Mouse (Mus musculus) stomach, postnatal 0 days (tissue): ENCODE results near the gene Ipo13. TPM values are rescaled to one million over a fixed set of nuclear protein-coding genes. Genes with fewer than 3 reads are reported as not detected.

Experiments
- ATAC-seq: fragments of 200-750 bp; cut with Nextera tagmentation; 2 replicates; pipeline ENCODE4 v1.8.0; 2017; ENCODE audit not compliant: low FRiP score, low TSS enrichment
- DNase-seq: peaks from one replicate; pipeline ENCODE4 v3.0.0-alpha.2; 2016; ENCODE audit warnings: low spot score
- H3K27ac ChIP-seq: fragments of 300-500 bp; sonication (generic); replicated peaks from 2 replicates; pipeline ENCODE4 v1.5.1; 2014; ENCODE audit warnings: mild to moderate bottlenecking, control low read depth
- H3K27me3 ChIP-seq: fragments of 300-500 bp; sonication (generic); 2 replicates; pipeline ENCODE4 v1.6.1; 2014; ENCODE audit warnings: low read length; ENCODE audit not compliant: control insufficient read depth, insufficient read depth
- H3K36me3 ChIP-seq: fragments of 300-500 bp; sonication (generic); 2 replicates; pipeline ENCODE4 v1.6.1; 2014; ENCODE audit warnings: low read length, mixed read lengths; ENCODE audit not compliant: control insufficient read depth, insufficient read depth
- H3K4me1 ChIP-seq: fragments of 300-500 bp; sonication (generic); replicated peaks from 2 replicates; pipeline ENCODE4 v1.6.1; 2014; ENCODE audit warnings: antibody characterized with exemption; ENCODE audit not compliant: control insufficient read depth, insufficient read depth
- H3K4me2 ChIP-seq: fragments of 300-500 bp; sonication (generic); replicated peaks from 2 replicates; pipeline ENCODE4 v1.6.1; 2014; ENCODE audit warnings: low read depth, mild to moderate bottlenecking, control low read depth, moderate library complexity
- H3K4me3 ChIP-seq: fragments of 300-500 bp; sonication (generic); 2 replicates; pipeline ENCODE4 v1.5.1; 2014; ENCODE audit warnings: low read depth, low read length, control low read depth
- H3K9ac ChIP-seq: fragments of 300-500 bp; sonication (generic); 2 replicates; pipeline ENCODE4 v1.6.1; 2014; ENCODE audit warnings: mild to moderate bottlenecking, low read length, control low read depth, mixed read lengths
- H3K9me3 ChIP-seq: fragments of 300-500 bp; sonication (generic); 2 replicates; pipeline ENCODE4 v1.6.1; 2016; ENCODE audit warnings: low read length; ENCODE audit not compliant: control insufficient read depth
- CTCF ChIP-seq: IDR thresholded peaks from 2 replicates; pipeline ENCODE4 v1.5.1; 2016; ENCODE audit warnings: antibody characterized with exemption, low read depth, mild to moderate bottlenecking, moderate library complexity
- EP300 ChIP-seq: optimal IDR thresholded peaks from 2 replicates; pipeline ENCODE3; 2016; ENCODE audit warnings: antibody characterized with exemption
- WGBS: fragments of 180-500 bp; shearing (Covaris S2); extraction: QIAGEN DNeasy Blood & Tissue Kit; methylation state at CpG from one replicate; pipeline ENCODE4 v1.1.7; 2014; 5-methylcytosine and 5-hydroxymethylcytosine counted together
- polyA plus RNA-seq: library from polyadenylated mRNA; unstranded; fragments of >200 nt; fragmentation: Nextera tagmentation; extraction: Ambion mirVana; gene quantifications from 2 replicates; pipeline ENCODE4 v1.2.1, GENCODE M21; 2015

Ipo13 gene
- polyA plus RNA-seq, 1 experiment from 2014 or later = 21.5 TPM

GRCm38 (mm10) chr4:117847011-117847410 is 67.8 kb downstream of the Ipo13 start:
- Histone ChIP-seq H3K27me3 (no peaks in the 10 kb centered on the region), H3K4me2 (no peak overlapping the region), H3K27ac (no peak overlapping the region), H3K4me1 (no peaks in the 10 kb centered on the region), H3K4me3 (no peak overlapping the region), H3K9ac (no peak overlapping the region), H3K36me3 (peaks cover 6% of the 10 kb centered on the region), H3K9me3 (no peaks in the 10 kb centered on the region)
- TF ChIP-seq EP300 = no peak
- no peak for TF ChIP-seq CTCF
- ATAC-seq (no peak), DNase-seq (no peak)
- WGBS = 61% methylated on average over 2 of the region's 2 CpGs

GRCm38 (mm10) chr4:117846261-117846660 is 68.5 kb downstream of the Ipo13 start:
- DNase-seq (no peak), ATAC-seq (no peak)
- Histone ChIP-seq H3K4me3 (no peak overlapping the region), H3K27me3 (no peaks in the 10 kb centered on the region), H3K4me2 (no peak overlapping the region), H3K27ac (no peak overlapping the region), H3K9ac (no peak overlapping the region), H3K36me3 (peaks cover 6% of the 10 kb centered on the region), H3K9me3 (no peaks in the 10 kb centered on the region), H3K4me1 (peaks cover under 1% of the 10 kb centered on the region; the same call in 1 of the 2 replicates)
- 94% methylated on average over 4 of the region's 4 CpGs for WGBS
- no peak for TF ChIP-seq CTCF
- no peak for TF ChIP-seq EP300

GRCm38 (mm10) chr4:117845316-117845715 is 69.5 kb downstream of the Ipo13 start:
- Histone ChIP-seq H3K9me3 (no peaks in the 10 kb centered on the region), H3K27ac (no peak overlapping the region), H3K36me3 (peaks cover 6% of the 10 kb centered on the region), H3K4me3 (no peak overlapping the region), H3K27me3 (no peaks in the 10 kb centered on the region), H3K9ac (no peak overlapping the region), H3K4me2 (no peak overlapping the region), H3K4me1 (peaks cover 2% of the 10 kb centered on the region; the same call in 1 of the 2 replicates)
- TF ChIP-seq CTCF (no peak), EP300 (no peak)
- 83% methylated on average over 11 of the region's 11 CpGs for WGBS
- no peak for DNase-seq
- no peak for ATAC-seq

Other genes starting within 250 kb of the Ipo13 start
- 27.5 and 27.8 TPM in 2 replicates for gene Dmap1, start 232.7 kb downstream of the Ipo13 start, polyA plus RNA-seq
- not detected in 2 replicates for gene Gm12845, start 190.6 kb downstream of the Ipo13 start, polyA plus RNA-seq
- 0.12 and 0.16 TPM in 2 replicates for gene Klf17, start 149.4 kb downstream of the Ipo13 start, polyA plus RNA-seq
- gene Slc6a9, start 80.5 kb downstream of the Ipo13 start, polyA plus RNA-seq = 20.6 and 25.2 TPM in 2 replicates
- gene Ccdc24, start 42.4 kb downstream of the Ipo13 start, polyA plus RNA-seq = 0.33 and 0.41 TPM in 2 replicates
- gene B4galt2, start 31.5 kb downstream of the Ipo13 start, polyA plus RNA-seq = 11.9 and 12.1 TPM in 2 replicates
- 242 and 249 TPM in 2 replicates for gene Atp6v0b, start 27.7 kb downstream of the Ipo13 start, polyA plus RNA-seq
- gene Dph2, start 23.0 kb downstream of the Ipo13 start, polyA plus RNA-seq = 8.1 and 8.6 TPM in 2 replicates
- gene Artn, start 14.8 kb upstream of the Ipo13 start, polyA plus RNA-seq = 3.8 TPM in 2 replicates
- gene St3gal3, start 219.9 kb upstream of the Ipo13 start, polyA plus RNA-seq = 3.0 and 3.2 TPM in 2 replicates